Mouse (Mus musculus) yolk sac, embryonic 10.5 days (tissue): Measurements from ENCODE around the gene Plpp7.

Experiments used
- DNase-seq: peaks from one replicate; pipeline ENCODE4 v3.0.0-alpha.2; 2017; ENCODE audit warnings: low spot score

The Plpp7 gene

DNA sequence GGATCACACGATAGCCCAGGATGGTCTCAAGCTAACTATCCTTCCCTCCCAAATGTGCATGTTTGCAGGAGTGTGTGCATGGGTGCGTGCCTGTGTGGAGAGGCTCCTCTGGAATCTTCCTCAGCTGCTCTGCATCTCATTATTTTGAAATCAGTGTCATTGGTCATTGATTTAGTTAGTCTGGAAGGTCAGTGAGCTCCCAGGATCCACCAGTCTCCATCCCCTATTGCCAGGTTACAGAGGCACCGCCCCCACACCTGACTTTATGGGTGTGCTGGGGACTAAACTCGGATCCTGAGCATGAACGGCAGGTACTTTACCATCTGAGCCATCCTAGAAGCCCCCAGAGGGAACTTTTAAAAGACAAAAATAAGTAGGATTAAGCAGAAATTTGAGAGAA lies 7.6 kb downstream of the Plpp7 start:
- no peak for DNase-seq

- DNase-seq = no peak
Observed at GRCm38 (mm10) chr2:32103557-32103956, 8.2 kb downstream of the Plpp7 start.

DNA sequence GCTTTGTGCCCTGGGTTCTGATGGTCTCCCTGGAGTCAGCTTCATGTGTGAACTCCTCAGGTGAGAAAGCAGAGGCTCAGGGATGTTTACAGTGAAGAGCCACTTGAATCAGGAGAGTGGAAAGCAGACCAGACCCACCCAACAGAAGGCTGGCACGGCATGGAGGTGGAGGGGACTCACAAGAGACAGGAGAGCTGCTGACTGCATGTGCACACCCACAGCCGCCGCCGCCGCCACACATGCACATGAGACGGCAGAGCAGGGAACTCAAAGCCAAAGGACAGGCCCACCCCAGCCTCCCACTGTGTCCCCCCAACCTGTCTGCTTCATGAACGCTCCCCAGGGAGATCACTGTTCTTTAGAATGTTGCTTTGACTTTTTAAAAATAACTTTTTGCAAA lies 8.8 kb downstream of the Plpp7 start:
- DNase-seq = no peak

- DNase-seq = no peak
Observed at GRCm38 (mm10) chr2:32105117-32105913, 10.0 kb downstream of the Plpp7 start.

DNA sequence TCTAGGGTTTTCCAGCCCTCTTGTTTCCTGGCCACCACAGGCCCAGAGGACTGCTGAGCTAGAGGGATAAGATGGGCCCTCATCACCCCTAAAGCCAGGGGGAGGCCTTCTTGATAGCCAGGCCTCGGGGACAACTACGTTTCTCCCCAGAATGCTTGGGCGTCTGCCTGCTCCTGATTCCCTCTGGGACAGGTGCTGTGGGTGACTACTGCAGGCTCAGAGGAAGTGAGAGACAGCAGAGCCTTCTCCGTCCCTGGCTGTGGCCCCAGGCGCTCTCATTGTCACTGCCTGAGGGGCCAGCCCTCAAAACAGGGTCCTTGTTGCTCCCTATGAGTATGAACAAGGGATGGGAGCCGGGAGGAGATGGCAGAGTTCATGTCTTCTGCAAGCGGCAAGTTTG lies 10.6 kb downstream of the Plpp7 start:
- DNase-seq = no peak

DNA sequence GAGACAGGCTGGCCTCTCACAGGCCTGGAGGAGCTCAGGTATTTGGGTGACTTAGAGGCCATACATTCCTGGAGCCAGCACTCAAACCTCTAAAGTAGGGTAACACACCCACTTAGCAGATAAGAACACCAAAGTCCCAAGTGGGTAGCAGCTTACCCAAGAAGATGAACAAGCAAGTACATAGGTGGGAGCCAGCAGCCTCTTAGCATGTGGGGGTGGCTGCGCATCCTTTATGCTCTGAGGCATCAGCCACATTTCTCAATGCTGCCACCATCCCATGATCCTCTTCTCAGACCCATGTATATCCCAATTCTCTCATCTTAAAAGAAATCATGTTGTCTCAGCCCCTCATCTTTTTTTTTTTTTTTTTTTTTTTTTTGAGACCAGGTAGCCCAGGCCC lies 15.9 kb downstream of the Plpp7 start:
- no peak for DNase-seq

DNA sequence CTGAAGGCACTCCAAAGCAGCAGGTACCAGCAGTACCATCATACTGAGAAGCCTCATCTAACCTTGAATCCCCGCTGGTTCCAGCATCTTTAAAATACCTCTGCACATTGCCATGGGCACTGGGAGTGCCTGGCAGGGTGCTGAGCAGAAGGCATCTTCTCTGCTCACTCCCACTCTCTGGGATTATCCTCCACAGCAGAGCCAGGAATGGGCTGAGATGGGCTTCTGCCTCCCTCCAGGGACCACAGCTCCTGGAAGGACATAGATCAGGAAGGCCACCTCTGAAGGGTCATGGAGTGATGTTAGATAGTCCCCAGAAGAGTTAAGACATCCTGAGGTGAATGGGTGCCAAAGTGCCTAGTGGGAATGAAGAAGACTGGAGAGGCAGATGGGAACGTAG lies 17.2 kb downstream of the Plpp7 start:
- DNase-seq = no peak

DNA sequence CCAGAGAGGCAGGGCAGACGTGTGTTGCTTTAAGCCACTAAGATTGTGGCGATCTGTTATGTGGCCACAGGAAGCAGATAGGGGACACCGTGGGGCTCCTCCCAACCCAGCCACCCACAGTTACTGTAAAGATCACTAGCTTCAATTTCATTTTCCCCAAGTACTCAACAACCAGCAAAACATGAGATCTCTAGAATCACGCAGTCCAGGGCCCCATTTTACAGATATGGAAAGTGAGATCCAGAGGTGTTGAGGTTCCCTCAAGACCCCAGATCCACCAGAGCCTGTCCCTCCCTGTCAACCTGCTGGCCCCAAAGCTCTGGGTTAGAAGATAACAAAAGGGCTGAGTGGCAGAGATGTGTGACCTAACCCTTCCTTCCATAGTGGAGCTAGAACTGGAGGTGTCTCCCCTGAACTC lies 20.5 kb downstream of the Plpp7 start:
- no peak for DNase-seq

DNA sequence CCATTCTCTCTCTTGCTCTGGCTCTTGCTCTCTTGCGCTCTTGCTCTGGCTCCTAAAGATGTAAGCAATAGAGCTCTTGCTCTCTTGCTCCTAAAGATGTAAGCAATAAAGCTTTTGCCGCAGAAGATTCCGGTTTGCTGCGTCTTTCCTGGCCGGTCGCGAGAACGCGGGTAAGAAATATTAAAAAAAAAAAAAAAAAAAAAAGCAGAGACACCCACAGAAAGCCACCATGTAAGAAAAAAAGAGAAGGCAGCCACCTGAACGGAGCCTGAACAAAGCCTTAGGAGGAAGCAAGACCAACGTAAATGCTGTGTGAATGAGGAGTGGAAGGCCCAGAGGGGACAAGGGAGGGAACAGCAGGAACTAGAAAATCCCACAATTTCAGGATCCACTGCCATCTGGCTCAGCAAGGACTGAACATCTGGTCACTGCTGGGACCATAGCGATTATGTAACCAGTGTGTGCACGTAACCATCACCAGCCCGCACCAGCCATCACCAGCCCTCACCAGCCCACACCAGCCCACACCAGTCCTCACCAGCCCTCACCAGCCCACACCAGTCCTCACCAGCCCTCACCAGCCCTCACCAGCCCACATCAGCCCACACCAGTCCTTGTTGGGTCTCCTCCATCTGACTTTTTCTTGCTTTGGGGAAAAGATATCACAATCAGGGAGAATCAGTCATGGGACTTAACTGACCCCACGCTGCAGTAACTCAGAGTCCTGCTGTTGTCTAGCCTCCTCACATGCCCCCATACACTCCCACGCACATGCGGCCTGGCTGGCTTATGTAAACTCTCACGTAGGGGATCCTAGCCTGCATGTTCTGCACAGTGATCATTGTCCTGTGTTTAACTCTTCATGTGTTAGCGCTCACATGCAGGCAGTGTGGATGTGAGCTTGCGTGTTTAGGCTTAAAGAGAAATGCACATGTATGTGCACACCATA lies 24.7 kb downstream of the Plpp7 start:
- no peak for DNase-seq

DNA sequence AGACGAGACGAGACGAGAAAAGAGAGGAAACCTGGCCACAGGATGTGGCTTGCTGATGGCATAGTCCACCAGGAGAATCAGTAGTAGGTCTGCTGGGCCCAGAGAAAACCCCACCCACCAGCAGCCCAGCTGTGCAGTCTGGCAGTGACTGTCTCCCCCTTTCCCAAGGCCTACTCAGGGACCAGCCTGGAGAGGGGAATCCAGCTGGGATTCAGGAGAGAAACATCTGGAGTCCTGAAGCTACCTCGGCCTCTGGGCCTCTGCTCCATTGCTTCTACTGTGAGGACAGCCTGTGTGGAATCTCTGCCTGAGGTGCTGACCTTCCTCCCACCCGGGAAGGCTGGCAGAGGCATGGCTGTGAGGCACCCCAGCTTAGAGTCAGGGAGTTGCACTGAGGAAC lies 25.8 kb downstream of the Plpp7 start:
- no peak for DNase-seq

- no peak for DNase-seq
Observed at GRCm38 (mm10) chr2:32121785-32122184, 26.5 kb downstream of the Plpp7 start.

- DNase-seq = peak; percentile 81
Observed at GRCm38 (mm10) chr2:32127653-32128535, 32.6 kb downstream of the Plpp7 start.

GRCm38 (mm10) chr2:32128536-32128841 lies 33.2 kb downstream of the Plpp7 start:
- DNase-seq = no peak

DNA sequence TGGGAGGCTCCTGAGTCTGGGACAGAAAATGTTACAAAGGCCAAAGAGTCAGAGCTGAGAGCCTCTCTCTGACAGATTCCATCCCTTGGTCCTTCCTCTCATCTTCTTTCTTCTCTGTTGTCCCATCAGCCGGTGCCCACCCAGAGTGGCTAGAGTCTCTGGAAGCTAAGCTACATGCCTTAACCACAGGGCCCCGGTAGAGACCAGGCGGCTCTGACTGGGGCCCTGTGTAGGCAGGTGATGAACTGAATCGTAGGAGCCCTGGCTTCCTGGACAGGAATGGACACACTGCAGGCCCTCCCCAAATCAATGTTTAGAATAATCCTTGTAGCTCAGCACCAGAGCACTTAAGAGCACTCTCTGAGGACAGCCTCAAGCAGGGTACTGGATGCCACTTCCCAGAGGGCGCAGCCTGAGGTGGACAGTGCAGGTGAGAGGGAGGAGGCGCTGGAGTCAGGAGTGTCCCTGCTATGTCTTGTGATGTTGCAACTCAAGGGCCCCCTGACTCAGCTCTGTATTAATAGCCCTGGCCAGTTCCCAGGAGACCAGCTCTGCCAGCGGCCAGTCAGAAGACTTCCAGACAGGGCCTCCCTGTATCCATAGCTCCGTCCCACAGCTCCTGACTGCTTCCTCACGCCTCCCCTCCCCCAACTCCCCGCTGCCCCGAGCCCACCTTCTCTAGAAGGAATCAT lies 34.2 kb downstream of the Plpp7 start:
- DNase-seq = no peak

DNA sequence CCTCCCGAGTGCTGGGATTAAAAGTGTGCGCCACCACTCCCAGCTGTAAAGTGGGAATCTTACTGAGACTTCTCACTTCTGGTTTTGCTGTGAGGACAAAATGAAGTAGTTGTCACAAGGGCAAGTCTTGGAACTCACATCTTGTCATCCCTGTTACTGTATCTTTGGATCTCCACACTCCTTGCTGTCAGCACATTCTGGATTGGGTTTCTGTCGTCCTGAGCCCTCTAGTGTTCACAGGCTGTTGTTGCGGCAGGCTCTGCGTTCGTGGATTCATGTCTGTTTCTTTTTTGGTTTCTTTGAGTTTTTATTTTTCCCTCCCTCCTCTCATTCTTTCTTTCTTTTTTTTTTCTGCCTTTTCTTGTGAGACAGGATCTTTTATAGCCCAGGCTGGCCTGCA lies 35.1 kb downstream of the Plpp7 start:
- DNase-seq = no peak

DNA sequence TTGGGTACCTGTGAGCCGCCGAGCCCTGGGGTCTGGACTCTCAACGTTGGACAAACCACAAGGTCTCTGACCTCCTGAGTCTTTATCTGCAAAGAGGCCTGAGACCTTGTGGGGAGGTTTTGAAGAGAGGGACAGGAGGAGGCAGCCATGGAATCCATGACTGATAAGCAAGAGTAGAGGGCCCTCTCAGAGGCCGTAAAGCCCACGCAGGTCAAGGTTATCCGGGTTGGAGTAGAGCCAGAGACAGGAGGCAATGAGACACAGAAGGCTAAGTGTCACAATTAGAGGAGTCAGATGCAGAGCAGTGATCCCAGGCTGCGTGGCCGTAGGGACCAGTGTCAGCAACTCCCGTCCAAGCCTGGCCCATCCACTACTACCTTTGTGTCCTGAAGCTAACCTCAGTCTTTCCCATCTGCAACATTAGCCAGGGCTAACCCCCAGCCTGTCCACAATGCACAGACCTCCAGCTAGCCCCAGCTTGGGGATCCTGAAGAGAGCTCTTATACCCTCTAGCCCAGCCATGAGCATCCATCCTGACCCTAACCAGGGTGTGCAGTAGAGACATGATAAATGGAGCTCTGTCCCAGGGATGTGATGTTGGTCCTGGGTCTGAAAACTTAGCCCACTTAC lies 36.0 kb downstream of the Plpp7 start:
- DNase-seq = no peak

DNA sequence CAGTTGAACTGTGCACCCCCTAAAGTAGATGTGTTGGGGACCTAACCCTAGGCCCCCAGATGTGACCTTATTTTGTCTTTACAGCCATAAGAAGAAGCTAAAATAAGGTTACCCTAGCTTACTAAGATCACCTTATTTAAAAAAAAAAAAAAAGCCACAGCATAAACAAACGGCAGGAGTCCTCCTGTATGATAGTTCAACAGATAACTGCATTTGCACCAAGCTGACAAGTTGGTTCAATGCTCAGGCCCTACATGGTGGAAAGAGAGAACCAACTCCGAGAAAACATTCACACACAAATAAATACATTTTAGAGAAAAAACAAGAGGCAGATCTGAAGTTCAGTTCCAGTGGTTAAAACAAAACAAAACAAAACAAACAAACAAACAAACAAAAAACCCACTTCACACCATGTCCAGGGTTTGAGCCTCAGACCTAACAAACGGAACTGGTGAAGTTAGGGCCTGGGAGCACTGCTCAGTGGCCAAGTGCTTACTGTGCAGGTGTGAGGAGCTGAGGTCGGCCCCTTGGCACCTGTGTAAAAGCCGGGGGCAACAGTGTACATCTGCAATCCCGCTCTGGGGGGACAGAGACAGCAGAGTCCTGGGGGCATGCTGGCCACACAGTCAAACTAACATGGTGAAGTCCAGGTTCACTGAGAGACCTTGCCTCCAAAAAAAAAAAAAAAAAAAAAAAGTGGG lies 36.7 kb downstream of the Plpp7 start:
- DNase-seq = no peak

- peak; percentile 86 for DNase-seq
Observed at GRCm38 (mm10) chr2:32132567-32132992, 37.3 kb downstream of the Plpp7 start.

DNA sequence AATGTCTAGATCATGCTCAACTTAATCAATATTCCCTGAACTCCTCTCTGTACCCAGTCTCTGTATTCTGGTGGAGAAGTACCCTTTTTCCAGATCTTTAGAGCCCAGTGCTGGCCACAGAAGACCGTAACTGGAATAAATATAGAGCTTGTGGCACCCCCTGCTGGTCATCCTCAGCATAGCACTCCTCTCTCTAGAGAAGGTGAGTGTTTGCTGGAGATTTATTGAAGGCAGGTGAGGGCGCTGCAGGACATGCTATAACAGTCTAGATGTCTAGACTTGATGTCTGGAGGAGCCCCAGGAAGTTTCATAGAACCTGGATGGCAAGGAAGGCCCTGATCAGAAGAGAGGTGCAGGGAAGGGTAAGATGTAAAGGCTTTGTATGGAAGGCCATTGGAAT lies 38.7 kb downstream of the Plpp7 start:
- peak; percentile 73 for DNase-seq

DNA sequence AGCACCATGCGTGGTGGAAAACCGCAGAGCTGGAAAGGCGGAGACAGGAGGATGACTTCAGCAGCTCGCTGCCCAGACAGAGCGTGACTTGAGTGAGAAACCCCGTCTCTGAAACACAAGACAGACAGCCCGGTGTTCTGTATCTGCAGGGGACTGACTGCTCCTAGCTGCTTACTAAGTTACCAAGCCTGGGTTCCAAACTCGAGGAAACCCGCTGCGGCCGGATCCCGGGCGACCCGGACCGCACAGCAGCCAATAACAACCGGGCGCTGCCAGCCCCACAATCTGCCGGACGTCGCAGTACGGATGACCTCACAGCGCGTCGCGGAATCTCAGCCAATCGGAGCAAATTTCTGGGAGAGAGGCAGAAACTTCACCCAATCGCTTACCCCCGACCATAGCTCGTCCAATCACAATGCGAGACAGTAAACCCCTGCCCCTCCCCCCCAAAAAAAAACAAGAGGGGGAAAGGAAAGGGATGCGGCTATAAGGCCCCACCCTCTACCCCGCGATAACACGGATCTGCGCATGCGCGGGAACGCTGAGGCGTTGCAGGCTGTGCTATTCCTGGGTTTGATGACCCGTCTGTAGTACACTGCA lies 42.4 kb downstream of the Plpp7 start:
- DNase-seq = peak; percentile 99
